Mouse (Mus musculus) forebrain, embryonic 15.5 days (tissue): Measurements from ENCODE around the gene Chd1. TPM values are rescaled to one million over a fixed set of nuclear protein-coding genes. Genes with fewer than 3 reads are reported as not detected.
A peak's percentile ranks its signal among the peaks of the same experiment; 100 is the strongest.

ENCODE experiments used
- ATAC-seq: fragments of 200-750 bp; cut with Nextera tagmentation; replicated peaks from 2 replicates; pipeline ENCODE4 v1.8.0; 2017; ENCODE audit warnings: mild to moderate bottlenecking, moderate TSS enrichment, moderate library complexity
- H3K27ac ChIP-seq: fragments of 300-500 bp; sonication (generic); replicated peaks from 2 replicates; pipeline ENCODE4 v1.5.1; 2015; ENCODE audit warnings: mild to moderate bottlenecking, inconsistent platforms
- H3K27me3 ChIP-seq: fragments of 300-500 bp; sonication (generic); 2 replicates; pipeline ENCODE4 v1.6.1; 2015; ENCODE audit warnings: inconsistent platforms
- H3K36me3 ChIP-seq: fragments of 300-500 bp; sonication (generic); 2 replicates; pipeline ENCODE4 v1.6.1; 2015; ENCODE audit warnings: mild to moderate bottlenecking, inconsistent platforms
- H3K4me1 ChIP-seq: fragments of 300-500 bp; sonication (generic); 2 replicates; pipeline ENCODE4 v1.6.1; 2015; ENCODE audit warnings: inconsistent platforms
- H3K4me2 ChIP-seq: fragments of 300-500 bp; sonication (generic); replicated peaks from 2 replicates; pipeline ENCODE4 v1.6.1; 2015; ENCODE audit warnings: mild to moderate bottlenecking, inconsistent platforms
- H3K4me3 ChIP-seq: fragments of 300-500 bp; sonication (generic); 2 replicates; pipeline ENCODE4 v1.5.1; 2015; ENCODE audit warnings: mild to moderate bottlenecking, inconsistent platforms
- H3K9ac ChIP-seq: fragments of 300-500 bp; sonication (generic); replicated peaks from 2 replicates; pipeline ENCODE4 v1.6.1; 2015; ENCODE audit warnings: mild to moderate bottlenecking, inconsistent platforms
- H3K9me3 ChIP-seq: fragments of 300-500 bp; sonication (generic); 2 replicates; pipeline ENCODE4 v1.6.1; 2016; ENCODE audit warnings: inconsistent platforms
- WGBS: fragments of 180-500 bp; shearing (Covaris S2); methylation state at CpG from one replicate; pipeline ENCODE4 v1.1.7; 2015; ENCODE audit warnings: mixed read lengths; 5-methylcytosine and 5-hydroxymethylcytosine counted together
- polyA plus RNA-seq: library from polyadenylated mRNA; unstranded; fragments of >200 nt; fragmentation: Nextera tagmentation; extraction: Ambion mirVana; gene quantifications from 2 replicates; pipeline ENCODE4 v1.2.1, GENCODE M21; 2015

Gene Chd1
- 23.4 and 26.6 TPM in 2 replicates for polyA plus RNA-seq

GRCm38 (mm10) chr17:15704475-15705300 lies at the start of gene Chd1:
Gene Chd1, plus strand, starts transcription at chr17:15704967.
- H3K9ac ChIP-seq, result peak within 1 kb of the TSS; percentile 91
- H3K4me1 ChIP-seq, result peaks cover 34% of the 10 kb centered on the region
- no peaks in the 10 kb centered on the region for H3K9me3 ChIP-seq
- WGBS, result under 1% methylated on average over 90 of the region's 124 CpGs
- peak within 1 kb of the TSS; percentile 91 for H3K27ac ChIP-seq
- peaks cover 15% of the 10 kb centered on the region; the same call in 1 of the 2 replicates for H3K36me3 ChIP-seq
- H3K27me3 ChIP-seq, result no peaks in the 10 kb centered on the region
- H3K4me3 ChIP-seq, result peak within 1 kb of the TSS; percentile 89
- ATAC-seq, result peak; percentile 94
- peak within 1 kb of the TSS; percentile 81 for H3K4me2 ChIP-seq

- ATAC-seq, result no peak
- 28% methylated on average over 6 of the region's 6 CpGs for WGBS
Observed at GRCm38 (mm10) chr17:15656881-15657607, 47.7 kb upstream of the Chd1 start.

GRCm38 (mm10) chr17:15672870-15673269 lies 31.9 kb upstream of the Chd1 start:
- no peak overlapping the region for H3K27ac ChIP-seq
- no peaks in the 10 kb centered on the region for H3K9me3 ChIP-seq
- ATAC-seq, result no peak
- no peak overlapping the region for H3K9ac ChIP-seq
- H3K4me2 ChIP-seq, result no peak overlapping the region
- no peaks in the 10 kb centered on the region for H3K27me3 ChIP-seq
- H3K4me1 ChIP-seq, result no peaks in the 10 kb centered on the region
- no peaks in the 10 kb centered on the region for H3K36me3 ChIP-seq
- H3K4me3 ChIP-seq, result no peak overlapping the region
- WGBS, result 42% methylated on average over 5 of the region's 5 CpGs

More at GRCm38 (mm10) chr17:15656881-15657607, 47.7 kb upstream of the Chd1 start:
- Histone ChIP-seq H3K9ac (no peak overlapping the region), H3K27ac (no peak overlapping the region), H3K36me3 (no peaks in the 10 kb centered on the region), H3K27me3 (no peaks in the 10 kb centered on the region), H3K4me2 (no peak overlapping the region), H3K9me3 (no peaks in the 10 kb centered on the region), H3K4me3 (no peak overlapping the region), H3K4me1 (no peaks in the 10 kb centered on the region)

- H3K36me3 ChIP-seq, result no peaks in the 10 kb centered on the region
- no peak overlapping the region for H3K9ac ChIP-seq
- no peak overlapping the region for H3K27ac ChIP-seq
- no peak overlapping the region for H3K4me3 ChIP-seq
- no peaks in the 10 kb centered on the region for H3K4me1 ChIP-seq
- no peak for ATAC-seq
- no peak overlapping the region for H3K4me2 ChIP-seq
- H3K9me3 ChIP-seq, result no peaks in the 10 kb centered on the region
- WGBS, result 9% methylated on average over 6 of the region's 6 CpGs
- H3K27me3 ChIP-seq, result no peaks in the 10 kb centered on the region
Observed at GRCm38 (mm10) chr17:15677970-15678645, 26.7 kb upstream of the Chd1 start.

GRCm38 (mm10) chr17:15679966-15680630 lies 24.7 kb upstream of the Chd1 start:
- H3K4me3 ChIP-seq, result no peak overlapping the region
- H3K4me1 ChIP-seq, result no peaks in the 10 kb centered on the region
- no peak overlapping the region for H3K9ac ChIP-seq
- H3K27ac ChIP-seq, result no peak overlapping the region
- no peaks in the 10 kb centered on the region for H3K27me3 ChIP-seq
- H3K36me3 ChIP-seq, result no peaks in the 10 kb centered on the region
- H3K4me2 ChIP-seq, result no peak overlapping the region
- no peaks in the 10 kb centered on the region for H3K9me3 ChIP-seq
- no peak for ATAC-seq
- WGBS, result 91% methylated on average over 9 of the region's 9 CpGs

GRCm38 (mm10) chr17:15680661-15681060 lies 24.1 kb upstream of the Chd1 start:
- no peak overlapping the region for H3K9ac ChIP-seq
- H3K36me3 ChIP-seq, result no peaks in the 10 kb centered on the region
- WGBS, result 77% methylated on average over 4 of the region's 4 CpGs
- no peak for ATAC-seq
- H3K4me3 ChIP-seq, result no peak overlapping the region
- no peaks in the 10 kb centered on the region for H3K4me1 ChIP-seq
- H3K4me2 ChIP-seq, result no peak overlapping the region
- no peaks in the 10 kb centered on the region for H3K9me3 ChIP-seq
- no peak overlapping the region for H3K27ac ChIP-seq
- no peaks in the 10 kb centered on the region for H3K27me3 ChIP-seq

- no peak overlapping the region for H3K27ac ChIP-seq
- H3K4me3 ChIP-seq, result no peak overlapping the region
- H3K9ac ChIP-seq, result no peak overlapping the region
- no peaks in the 10 kb centered on the region for H3K4me1 ChIP-seq
- 93% methylated on average over 5 of the region's 5 CpGs for WGBS
- no peaks in the 10 kb centered on the region for H3K9me3 ChIP-seq
- ATAC-seq, result no peak
- H3K4me2 ChIP-seq, result no peak overlapping the region
- H3K36me3 ChIP-seq, result no peaks in the 10 kb centered on the region
- no peaks in the 10 kb centered on the region for H3K27me3 ChIP-seq
Observed at GRCm38 (mm10) chr17:15686396-15686795, 18.4 kb upstream of the Chd1 start.

GRCm38 (mm10) chr17:15690304-15690703 lies 14.5 kb upstream of the Chd1 start:
- Histone ChIP-seq H3K27me3 (no peaks in the 10 kb centered on the region), H3K4me2 (no peak overlapping the region), H3K9ac (no peak overlapping the region), H3K36me3 (no peaks in the 10 kb centered on the region), H3K9me3 (no peaks in the 10 kb centered on the region), H3K4me1 (no peaks in the 10 kb centered on the region), H3K4me3 (no peak overlapping the region), H3K27ac (no peak overlapping the region)
- WGBS, result 85% methylated on average over 1 of the region's 1 CpGs
- ATAC-seq, result no peak

- Histone ChIP-seq H3K36me3 (no peaks in the 10 kb centered on the region), H3K27me3 (no peaks in the 10 kb centered on the region), H3K9ac (no peak overlapping the region), H3K4me2 (no peak overlapping the region), H3K27ac (no peak overlapping the region), H3K9me3 (no peaks in the 10 kb centered on the region), H3K4me1 (no peaks in the 10 kb centered on the region), H3K4me3 (no peak overlapping the region)
- whole genome bisulfite sequencing, result 81% methylated on average over 2 of the region's 2 CpGs
- ATAC-seq, result no peak
Observed at GRCm38 (mm10) chr17:15695566-15695965, 9.2 kb upstream of the Chd1 start.

- no peak overlapping the region for H3K27ac ChIP-seq
- H3K9me3 ChIP-seq, result no peaks in the 10 kb centered on the region
- H3K4me3 ChIP-seq, result no peak overlapping the region
- no peak for ATAC-seq
- no peak overlapping the region for H3K4me2 ChIP-seq
- peaks cover 2% of the 10 kb centered on the region for H3K4me1 ChIP-seq
- no peaks in the 10 kb centered on the region for H3K36me3 ChIP-seq
- H3K27me3 ChIP-seq, result no peaks in the 10 kb centered on the region
- no peak overlapping the region for H3K9ac ChIP-seq
- WGBS, result 93% methylated on average over 3 of the region's 3 CpGs
Observed at GRCm38 (mm10) chr17:15698956-15699355, 5.8 kb upstream of the Chd1 start.

GRCm38 (mm10) chr17:15701505-15701904 lies 3.3 kb upstream of the Chd1 start:
- Histone ChIP-seq H3K4me3 (no peak overlapping the region), H3K9ac (no peak overlapping the region), H3K27me3 (no peaks in the 10 kb centered on the region), H3K27ac (no peak overlapping the region), H3K9me3 (no peaks in the 10 kb centered on the region), H3K36me3 (no peaks in the 10 kb centered on the region), H3K4me2 (no peak overlapping the region), H3K4me1 (peaks cover 13% of the 10 kb centered on the region)
- 86% methylated on average over 5 of the region's 5 CpGs for WGBS
- no peak for ATAC-seq

GRCm38 (mm10) chr17:15704158-15704474 lies 651 bp upstream of the Chd1 start:
- H3K36me3 ChIP-seq, result peaks cover 13% of the 10 kb centered on the region; the same call in 1 of the 2 replicates
- peak overlapping the region; percentile 89 for H3K4me3 ChIP-seq
- H3K4me1 ChIP-seq, result peaks cover 30% of the 10 kb centered on the region
- peak overlapping the region; percentile 77 for H3K9ac ChIP-seq
- no peaks in the 10 kb centered on the region for H3K9me3 ChIP-seq
- no peak for ATAC-seq
- WGBS, result 5% methylated on average over 12 of the region's 12 CpGs
- peak overlapping the region; percentile 91 for H3K27ac ChIP-seq
- H3K4me2 ChIP-seq, result peak overlapping the region; percentile 71
- H3K27me3 ChIP-seq, result no peaks in the 10 kb centered on the region
